Mouse (Mus musculus): Measurements from ENCODE around the gene Fbxo28. TPM values are rescaled to one million over a fixed set of nuclear protein-coding genes. Genes with fewer than 3 reads are reported as not detected.
A peak's percentile ranks its signal among the peaks of the same experiment; 100 is the strongest.

Fbxo28 gene
- 8.7 and 11.6 TPM in 2 replicates for polyA plus RNA-seq (2012; ENCODE audit: insufficient read depth, insufficient read length, missing spikeins)

GRCm38 (mm10) chr1:182340821-182341781, at the start of gene Fbxo28:
Gene Fbxo28, minus strand, starts transcription at chr1:182341629.
- Histone ChIP-seq H3K4me1 (ENCODE audit: control insufficient read depth, insufficient read depth, insufficient read length, low read length) (no peaks in the 10 kb centered on the region), H3K4me3 (ENCODE audit: insufficient read depth, low read depth, low read length) (peak within 1 kb of the TSS; percentile 85), H3K27ac (replicated peaks; ENCODE audit: low read depth, low read length) (peak within 1 kb of the TSS; percentile 75)

DNA sequence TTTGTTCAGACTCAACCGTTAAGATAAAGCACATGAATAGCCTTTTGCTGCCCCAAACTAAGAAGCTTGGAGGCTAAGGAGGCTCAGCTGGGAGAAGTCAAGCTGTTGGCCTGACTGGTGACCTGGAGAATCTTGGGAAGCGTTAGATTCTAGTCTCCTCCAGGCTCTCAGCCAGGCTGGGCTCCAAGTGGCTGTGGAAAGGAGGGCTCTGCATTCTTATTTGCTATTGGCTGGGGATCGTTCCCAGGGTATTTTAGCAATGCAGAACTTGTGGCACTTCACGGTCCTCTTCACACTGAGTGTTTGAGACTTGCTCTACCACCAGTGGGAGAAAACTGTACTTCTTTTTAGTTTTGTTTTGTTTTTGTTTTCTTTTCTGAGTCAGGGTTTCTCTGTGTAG, 47.3 kb upstream of the Fbxo28 start:
- Histone ChIP-seq H3K4me3 (ENCODE audit: insufficient read depth, low read depth, low read length) (no peak overlapping the region), H3K4me1 (ENCODE audit: control insufficient read depth, insufficient read depth, insufficient read length, low read length) (no peaks in the 10 kb centered on the region), H3K27ac (replicated peaks; ENCODE audit: low read depth, low read length) (no peak overlapping the region)

- H3K27ac ChIP-seq (replicated peaks; ENCODE audit: low read depth, low read length), result no peak overlapping the region
- H3K4me1 ChIP-seq (ENCODE audit: control insufficient read depth, insufficient read depth, insufficient read length, low read length), result no peaks in the 10 kb centered on the region
- no peak overlapping the region for H3K4me3 ChIP-seq (ENCODE audit: insufficient read depth, low read depth, low read length)
Measured at GRCm38 (mm10) chr1:182386449-182386848, 45.0 kb upstream of the Fbxo28 start.

DNA sequence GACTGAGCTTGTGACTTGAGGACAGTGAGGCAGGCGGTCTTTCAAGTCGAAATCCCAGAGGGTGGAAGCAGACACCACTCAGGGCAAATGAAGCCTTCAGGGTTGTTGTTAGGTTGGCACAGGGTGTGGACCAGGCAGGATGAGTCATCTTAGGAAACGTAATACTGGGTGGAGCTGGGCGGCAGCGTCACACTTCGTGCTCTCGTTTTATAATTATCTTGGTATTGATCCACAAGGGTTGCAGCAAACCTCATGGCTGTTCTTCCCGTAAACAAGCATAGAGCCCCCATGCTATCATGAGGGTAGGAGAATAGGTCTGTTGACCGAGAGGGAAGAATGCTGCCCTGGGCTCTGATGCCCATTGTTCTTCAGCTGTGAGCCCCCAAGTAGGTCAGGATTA, 41.7 kb upstream of the Fbxo28 start:
- Histone ChIP-seq H3K4me1 (ENCODE audit: control insufficient read depth, insufficient read depth, insufficient read length, low read length) (no peaks in the 10 kb centered on the region), H3K27ac (replicated peaks; ENCODE audit: low read depth, low read length) (no peak overlapping the region), H3K4me3 (ENCODE audit: insufficient read depth, low read depth, low read length) (no peak overlapping the region)

- Histone ChIP-seq H3K4me1 (ENCODE audit: control insufficient read depth, insufficient read depth, insufficient read length, low read length) (no peaks in the 10 kb centered on the region), H3K27ac (replicated peaks; ENCODE audit: low read depth, low read length) (no peak overlapping the region), H3K4me3 (ENCODE audit: insufficient read depth, low read depth, low read length) (no peak overlapping the region)
Measured at GRCm38 (mm10) chr1:182381327-182381726, 39.9 kb upstream of the Fbxo28 start.

DNA sequence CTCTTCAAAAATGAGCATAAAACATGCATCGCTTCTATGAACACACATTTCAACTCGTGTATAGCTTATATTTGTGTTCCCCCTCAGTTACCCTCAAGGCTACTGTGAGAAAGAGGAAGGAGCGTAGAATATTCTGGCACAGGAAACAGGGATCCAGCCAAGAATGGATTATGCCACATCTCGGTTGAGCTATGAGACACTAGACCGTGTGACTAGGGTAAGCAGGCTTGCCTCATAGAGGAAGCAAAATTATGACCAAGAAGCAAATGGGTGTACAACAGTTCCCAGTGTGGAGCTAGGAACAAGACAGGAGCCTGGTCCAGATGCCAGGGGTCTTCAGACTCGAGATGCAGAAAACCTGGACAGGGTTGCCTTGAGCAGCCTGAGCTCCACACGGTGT, 39.3 kb upstream of the Fbxo28 start:
- Histone ChIP-seq H3K27ac (replicated peaks; ENCODE audit: low read depth, low read length) (no peak overlapping the region), H3K4me3 (ENCODE audit: insufficient read depth, low read depth, low read length) (no peak overlapping the region), H3K4me1 (ENCODE audit: control insufficient read depth, insufficient read depth, insufficient read length, low read length) (no peaks in the 10 kb centered on the region)

- no peak overlapping the region for H3K4me3 ChIP-seq (ENCODE audit: insufficient read depth, low read depth, low read length)
- H3K4me1 ChIP-seq (ENCODE audit: control insufficient read depth, insufficient read depth, insufficient read length, low read length), result no peaks in the 10 kb centered on the region
- no peak overlapping the region for H3K27ac ChIP-seq (replicated peaks; ENCODE audit: low read depth, low read length)
Measured at GRCm38 (mm10) chr1:182378876-182379275, 37.4 kb upstream of the Fbxo28 start.

GRCm38 (mm10) chr1:182378205-182378835, 36.9 kb upstream of the Fbxo28 start:
- no peak overlapping the region for H3K4me3 ChIP-seq (ENCODE audit: insufficient read depth, low read depth, low read length)
- H3K4me1 ChIP-seq (ENCODE audit: control insufficient read depth, insufficient read depth, insufficient read length, low read length), result no peaks in the 10 kb centered on the region
- no peak overlapping the region for H3K27ac ChIP-seq (replicated peaks; ENCODE audit: low read depth, low read length)

DNA sequence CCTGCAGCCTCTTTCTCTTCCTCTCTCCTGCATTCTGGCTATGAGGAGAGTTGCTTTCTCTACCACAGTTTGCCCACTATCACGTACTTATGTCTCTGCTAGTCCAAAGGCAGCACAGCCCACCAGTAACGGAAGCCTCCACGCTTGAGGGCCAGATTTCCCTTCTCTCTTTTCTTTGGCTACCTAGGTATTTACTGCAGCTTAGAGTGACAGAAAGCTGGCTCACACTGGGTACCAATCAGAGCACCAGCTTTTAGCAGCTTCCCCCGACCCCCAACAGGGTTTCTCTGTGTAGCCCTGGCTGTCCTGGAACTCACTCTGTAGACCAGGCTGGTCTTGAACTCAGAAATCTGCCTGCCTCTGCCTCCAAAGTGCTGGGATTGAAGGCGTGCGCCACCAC, 36.1 kb upstream of the Fbxo28 start:
- H3K4me3 ChIP-seq (ENCODE audit: insufficient read depth, low read depth, low read length), result no peak overlapping the region
- no peaks in the 10 kb centered on the region for H3K4me1 ChIP-seq (ENCODE audit: control insufficient read depth, insufficient read depth, insufficient read length, low read length)
- H3K27ac ChIP-seq (replicated peaks; ENCODE audit: low read depth, low read length), result no peak overlapping the region

DNA sequence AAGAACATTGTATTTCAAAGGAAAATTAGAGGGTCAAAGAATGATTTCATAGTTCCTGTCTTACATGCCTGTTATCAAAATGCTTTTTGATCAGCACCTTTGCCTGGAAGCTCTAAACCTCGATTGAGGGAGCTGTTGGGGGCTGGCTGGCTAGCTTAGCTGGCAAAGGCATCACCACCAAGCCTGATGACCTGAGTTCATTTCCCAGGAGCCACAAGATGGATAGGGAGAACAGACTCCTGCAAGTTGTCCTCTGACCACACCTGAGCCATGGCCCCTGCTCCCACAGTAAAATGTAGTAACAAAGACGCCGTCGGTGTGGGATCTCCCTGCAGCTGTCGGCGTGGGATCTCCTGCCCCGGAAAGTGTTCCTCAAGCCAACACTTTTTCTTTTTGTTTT, 35.4 kb upstream of the Fbxo28 start:
- no peaks in the 10 kb centered on the region for H3K4me1 ChIP-seq (ENCODE audit: control insufficient read depth, insufficient read depth, insufficient read length, low read length)
- no peak overlapping the region for H3K4me3 ChIP-seq (ENCODE audit: insufficient read depth, low read depth, low read length)
- H3K27ac ChIP-seq (replicated peaks; ENCODE audit: low read depth, low read length), result no peak overlapping the region

- no peak overlapping the region for H3K4me3 ChIP-seq (ENCODE audit: insufficient read depth, low read depth, low read length)
- H3K27ac ChIP-seq (replicated peaks; ENCODE audit: low read depth, low read length), result no peak overlapping the region
- H3K4me1 ChIP-seq (ENCODE audit: control insufficient read depth, insufficient read depth, insufficient read length, low read length), result no peaks in the 10 kb centered on the region
Measured at GRCm38 (mm10) chr1:182376221-182376620, 34.8 kb upstream of the Fbxo28 start.

- H3K27ac ChIP-seq (replicated peaks; ENCODE audit: low read depth, low read length), result no peak overlapping the region
- H3K4me3 ChIP-seq (ENCODE audit: insufficient read depth, low read depth, low read length), result no peak overlapping the region
- H3K4me1 ChIP-seq (ENCODE audit: control insufficient read depth, insufficient read depth, insufficient read length, low read length), result peaks cover 8% of the 10 kb centered on the region; the same call in 1 of the 2 replicates
Measured at GRCm38 (mm10) chr1:182371891-182372290, 30.5 kb upstream of the Fbxo28 start.

- H3K4me1 ChIP-seq (ENCODE audit: control insufficient read depth, insufficient read depth, insufficient read length, low read length), result peaks cover 8% of the 10 kb centered on the region; the same call in 1 of the 2 replicates
- no peak overlapping the region for H3K27ac ChIP-seq (replicated peaks; ENCODE audit: low read depth, low read length)
- no peak overlapping the region for H3K4me3 ChIP-seq (ENCODE audit: insufficient read depth, low read depth, low read length)
Measured at GRCm38 (mm10) chr1:182369435-182369834, 28.0 kb upstream of the Fbxo28 start.

- H3K4me3 ChIP-seq (ENCODE audit: insufficient read depth, low read depth, low read length), result no peak overlapping the region
- no peak overlapping the region for H3K27ac ChIP-seq (replicated peaks; ENCODE audit: low read depth, low read length)
- peaks cover 8% of the 10 kb centered on the region; the same call in 1 of the 2 replicates for H3K4me1 ChIP-seq (ENCODE audit: control insufficient read depth, insufficient read depth, insufficient read length, low read length)
Measured at GRCm38 (mm10) chr1:182368782-182369181, 27.4 kb upstream of the Fbxo28 start.

DNA sequence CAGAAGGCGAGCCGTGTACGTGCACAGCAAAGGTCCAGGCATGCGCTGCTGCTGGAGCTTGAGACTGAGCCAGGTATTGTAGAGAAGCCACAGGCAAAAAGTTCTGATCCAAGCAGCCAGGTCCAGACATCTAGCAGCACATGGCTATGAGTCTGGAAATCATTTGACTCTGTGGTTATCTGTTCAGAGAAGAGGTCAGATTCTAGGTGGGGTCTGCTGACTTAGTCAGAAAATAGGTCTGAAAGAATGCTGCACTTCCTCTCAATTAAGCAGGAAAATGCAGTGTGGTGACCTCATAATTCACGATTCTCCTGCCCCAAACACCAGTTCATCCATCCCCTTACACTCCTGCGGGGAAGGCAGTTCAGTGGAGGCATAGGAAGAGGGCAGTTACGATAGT, 26.9 kb upstream of the Fbxo28 start:
- Histone ChIP-seq H3K4me3 (ENCODE audit: insufficient read depth, low read depth, low read length) (no peak overlapping the region), H3K4me1 (ENCODE audit: control insufficient read depth, insufficient read depth, insufficient read length, low read length) (peaks cover 8% of the 10 kb centered on the region; the same call in 1 of the 2 replicates), H3K27ac (replicated peaks; ENCODE audit: low read depth, low read length) (no peak overlapping the region)

All from brown adipose tissue, adult 24 weeks (tissue).